Mouse (Mus musculus) adrenal gland, adult 18-20 months (tissue): ENCODE results near the gene Dbf4. TPM values are rescaled to one million over a fixed set of nuclear protein-coding genes. Genes with fewer than 3 reads are reported as not detected.

Experiments used
- DNase-seq, 2 experiments: peaks; one replicate each; pipeline ENCODE4 v3.0.0; 2021 to 2022; ENCODE audit warnings: low spot score in 2 of 2
- long read RNA-seq, 2 experiments: library from polyadenylated mRNA; stranded (forward); transcript quantifications; one replicate each; pipeline ENCODE4 v2.0.0; 2021
- total RNA-seq, 2 experiments: library from RNA; stranded (reverse); gene quantifications; 1 replicate in 1 of 2; 2 replicates in 1 of 2; pipeline ENCODE4 v1.2.3; 2021

Dbf4 gene
- total RNA-seq, result 1 to 10 TPM; 5.5 to 6.7 TPM
- long read RNA-seq, experiment 1, partial matches to known transcripts, result 0 of 5 reads
- long read RNA-seq, experiment 1, other reads (novel, unspliced or antisense), result 1 of 5 reads
- long read RNA-seq, experiment 2, partial matches to known transcripts, result 0 of 5 reads
- long read RNA-seq, experiment 2, other reads (novel, unspliced or antisense), result 0 of 5 reads

- DNase-seq, result peak; percentile 94 to 97
Measured at GRCm38 (mm10) chr5:8422157-8422931, at the start of gene Dbf4, which contains the start of gene Slc25a40. Dbf4 (minus strand) TSS chr5:8422716. Slc25a40 (plus strand) TSS chr5:8422850.

GRCm38 (mm10) chr5:8456561-8456960 lies 34.0 kb upstream of the Dbf4 start:
- no peak for DNase-seq

- DNase-seq, result no peak
Measured at GRCm38 (mm10) chr5:8455565-8455964, 33.0 kb upstream of the Dbf4 start.

GRCm38 (mm10) chr5:8439095-8439494 lies 16.6 kb upstream of the Dbf4 start:
- no peak for DNase-seq

- DNase-seq, result no peak
Measured at GRCm38 (mm10) chr5:8437481-8438156, 15.1 kb upstream of the Dbf4 start.

- DNase-seq, result no peak
Measured at GRCm38 (mm10) chr5:8425899-8426298, 3.4 kb upstream of the Dbf4 start.

- no peak for DNase-seq
Measured at GRCm38 (mm10) chr5:8424116-8424515, 1.6 kb upstream of the Dbf4 start.

GRCm38 (mm10) chr5:8422932-8423928 lies 714 bp upstream of the Dbf4 start:
- no peak for DNase-seq

GRCm38 (mm10) chr5:8421424-8421823 lies 1.1 kb downstream of the Dbf4 start:
- DNase-seq, result no peak

- DNase-seq, result no peak
Measured at GRCm38 (mm10) chr5:8417443-8417842, 5.1 kb downstream of the Dbf4 start.

GRCm38 (mm10) chr5:8416683-8417413 lies 5.7 kb downstream of the Dbf4 start:
- no peak for DNase-seq

- DNase-seq, result no peak
Measured at GRCm38 (mm10) chr5:8408746-8409145, 13.8 kb downstream of the Dbf4 start.

- no peak for DNase-seq
Measured at GRCm38 (mm10) chr5:8397587-8398249, 24.8 kb downstream of the Dbf4 start.

- DNase-seq, result no peak
Measured at GRCm38 (mm10) chr5:8393891-8394583, 28.5 kb downstream of the Dbf4 start.

GRCm38 (mm10) chr5:8374297-8374906 lies 48.1 kb downstream of the Dbf4 start:
- DNase-seq, result no peak

- DNase-seq, result no peak
Measured at GRCm38 (mm10) chr5:8373415-8373814, 49.1 kb downstream of the Dbf4 start.

- DNase-seq, result no peak
Measured at GRCm38 (mm10) chr5:8368781-8369180, 53.7 kb downstream of the Dbf4 start.

GRCm38 (mm10) chr5:8368328-8368692 lies 54.2 kb downstream of the Dbf4 start:
- no peak for DNase-seq
